Mouse (Mus musculus): ENCODE measurements around the gene Thumpd1.
"Not testable (repeated sequence)": the region's sequence is repeated elsewhere in the genome, so short reads cannot be mapped to it uniquely, and the experiment has no call there.

The Thumpd1 gene

GRCm38 (mm10) chr7:119720253-119720946 is at the start of gene Thumpd1:
TSS of gene Thumpd1 (minus strand) at chr7:119720798.
- DNase-seq: peak; percentile 96

DNA sequence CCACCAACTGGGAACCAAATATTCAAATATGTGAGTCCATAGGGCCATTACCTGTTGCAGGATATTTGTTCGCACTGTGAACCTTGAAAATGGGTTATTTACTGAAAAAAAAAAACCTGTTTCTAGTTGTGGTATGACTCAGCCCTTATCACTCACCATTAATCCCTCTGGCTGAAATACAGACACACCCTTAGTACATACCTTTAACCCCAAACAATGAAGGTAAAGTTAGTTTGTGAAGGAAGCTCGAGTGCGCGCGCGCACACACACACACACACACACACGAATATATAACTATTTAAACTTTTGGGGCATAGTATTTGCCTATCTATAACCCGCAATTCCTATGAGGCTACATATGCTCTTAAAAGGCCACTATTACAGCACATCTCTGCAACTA is 49.3 kb upstream of the Thumpd1 start:
- no peak for DNase-seq

- no peak for DNase-seq
Measured at GRCm38 (mm10) chr7:119766996-119767395, 46.4 kb upstream of the Thumpd1 start.

- DNase-seq: no peak
Measured at GRCm38 (mm10) chr7:119764377-119764776, 43.8 kb upstream of the Thumpd1 start.

GRCm38 (mm10) chr7:119762166-119762697 is 41.6 kb upstream of the Thumpd1 start:
- no peak for DNase-seq

- no peak for DNase-seq
Measured at GRCm38 (mm10) chr7:119760527-119760951, 39.9 kb upstream of the Thumpd1 start, which contains the start of gene Acsm3. TSS of gene Acsm3 (plus strand) at chr7:119760923.

DNA sequence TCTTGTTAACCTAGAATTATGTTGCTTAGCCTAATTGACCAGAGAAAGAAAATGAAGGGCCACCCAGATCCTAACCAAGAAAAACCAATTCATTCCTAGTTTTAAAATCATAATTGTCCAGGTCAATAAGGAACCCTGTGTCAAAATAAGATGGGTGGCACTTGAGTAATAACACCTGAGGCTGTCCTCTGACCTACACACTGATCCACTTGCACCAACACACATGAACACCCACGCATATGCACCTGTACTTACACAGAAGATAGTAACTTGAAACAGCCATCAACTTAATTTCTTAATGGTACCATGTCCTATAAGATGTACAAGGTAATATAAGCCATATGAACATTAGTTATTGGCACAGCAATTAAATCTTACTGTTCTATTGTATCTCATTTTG is 33.1 kb upstream of the Thumpd1 start:
- DNase-seq: no peak

DNA sequence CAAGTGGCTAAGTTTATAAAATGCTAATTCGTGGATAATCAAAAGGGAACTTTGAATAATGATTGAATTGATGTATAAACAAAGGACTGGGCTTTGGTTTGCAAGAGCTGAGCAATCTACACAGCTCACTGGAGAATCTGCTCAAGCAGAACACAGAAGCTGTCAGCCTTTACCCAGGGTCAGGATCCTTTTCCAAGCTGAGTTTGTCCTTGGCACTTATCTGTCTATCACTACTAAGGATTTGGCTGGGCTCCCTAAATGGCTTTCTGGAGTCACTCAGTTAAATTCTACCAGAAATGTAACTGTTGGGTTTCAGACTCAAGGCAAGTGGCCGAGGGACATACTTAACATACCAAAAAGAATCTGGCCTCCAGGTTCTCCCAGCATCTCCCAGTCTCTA is 29.3 kb upstream of the Thumpd1 start:
- no peak for DNase-seq

GRCm38 (mm10) chr7:119748761-119749160 is 28.2 kb upstream of the Thumpd1 start:
- no peak for DNase-seq

- DNase-seq: no peak
Measured at GRCm38 (mm10) chr7:119745869-119746268, 25.3 kb upstream of the Thumpd1 start.

DNA sequence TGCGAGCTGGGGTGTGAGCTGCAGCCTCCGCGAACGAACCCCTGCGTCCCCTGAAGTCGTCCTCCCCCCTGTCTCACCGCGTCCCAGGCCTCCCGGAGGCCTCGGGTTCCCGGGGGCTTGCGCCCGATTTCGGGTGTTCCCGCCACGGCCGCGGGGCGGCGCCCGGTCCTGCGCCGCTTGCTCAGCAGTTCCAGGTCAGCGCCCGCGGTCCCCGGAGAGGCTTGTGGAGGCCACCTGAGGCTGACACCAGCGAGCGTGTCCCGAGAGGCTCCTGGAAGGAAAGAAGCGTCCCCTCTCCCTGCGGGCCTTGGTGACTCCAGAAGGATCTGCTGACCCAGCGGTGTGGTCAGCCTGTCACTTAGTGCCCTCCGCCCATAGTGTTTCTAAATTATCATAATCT is 23.7 kb upstream of the Thumpd1 start:
- peak; percentile 2 for DNase-seq

DNA sequence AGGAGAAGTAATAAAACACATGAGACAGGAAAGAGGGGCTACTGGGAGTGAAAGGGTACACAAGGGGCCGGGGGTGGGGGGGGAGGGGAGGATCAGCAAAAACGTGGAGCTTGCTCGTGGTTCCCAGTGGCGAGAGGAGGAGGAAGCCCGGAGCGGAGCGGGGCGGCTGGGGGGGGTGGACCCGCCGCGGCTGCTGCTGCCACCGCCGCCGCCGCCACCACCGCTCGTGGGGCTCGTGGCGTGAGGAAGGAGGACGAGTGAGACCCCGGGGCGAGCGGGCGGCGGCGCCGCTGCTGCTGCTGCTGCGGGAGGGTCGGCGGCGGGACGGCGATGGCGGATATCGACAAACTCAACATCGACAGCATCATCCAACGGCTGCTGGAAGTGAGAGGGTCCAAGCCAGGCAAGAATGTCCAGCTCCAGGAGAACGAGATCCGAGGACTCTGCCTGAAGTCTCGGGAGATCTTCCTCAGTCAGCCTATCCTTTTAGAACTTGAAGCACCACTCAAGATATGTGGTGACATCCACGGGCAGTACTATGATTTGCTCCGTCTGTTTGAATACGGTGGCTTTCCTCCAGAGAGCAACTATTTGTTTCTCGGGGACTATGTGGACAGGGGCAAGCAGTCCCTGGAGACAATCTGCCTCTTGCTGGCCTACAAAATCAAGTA is 19.3 kb upstream of the Thumpd1 start:
- not testable (repeated sequence) for DNase-seq

DNA sequence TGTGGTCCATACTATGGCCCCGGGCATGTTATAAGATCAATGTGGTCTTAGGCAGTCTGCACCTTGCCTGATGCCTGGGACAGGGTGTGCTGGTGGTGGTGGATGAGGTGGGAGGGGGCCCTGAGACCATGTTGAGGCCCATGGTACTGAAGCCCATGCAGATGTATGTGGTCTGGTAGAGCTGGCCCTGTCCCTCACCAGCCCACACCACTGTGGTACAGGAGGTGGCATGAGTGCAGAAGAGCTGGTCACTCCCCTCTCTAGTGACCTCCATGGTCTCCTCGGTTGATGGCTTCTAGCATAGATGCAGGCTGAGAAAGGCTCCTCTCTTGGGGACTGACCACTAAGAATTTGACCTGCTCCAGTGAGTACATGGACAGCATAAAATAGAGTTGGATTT is 18.3 kb upstream of the Thumpd1 start:
- no peak for DNase-seq

GRCm38 (mm10) chr7:119731262-119731661 is 10.7 kb upstream of the Thumpd1 start:
- DNase-seq: not testable (repeated sequence)

GRCm38 (mm10) chr7:119727621-119728020 is 7.0 kb upstream of the Thumpd1 start:
- no peak for DNase-seq

GRCm38 (mm10) chr7:119720947-119721310 is 331 bp upstream of the Thumpd1 start:
- DNase-seq: peak; percentile 10

GRCm38 (mm10) chr7:119714111-119714510 is 6.5 kb downstream of the Thumpd1 start:
- DNase-seq: no peak

GRCm38 (mm10) chr7:119694926-119695325 is 25.7 kb downstream of the Thumpd1 start:
- no peak for DNase-seq

DNA sequence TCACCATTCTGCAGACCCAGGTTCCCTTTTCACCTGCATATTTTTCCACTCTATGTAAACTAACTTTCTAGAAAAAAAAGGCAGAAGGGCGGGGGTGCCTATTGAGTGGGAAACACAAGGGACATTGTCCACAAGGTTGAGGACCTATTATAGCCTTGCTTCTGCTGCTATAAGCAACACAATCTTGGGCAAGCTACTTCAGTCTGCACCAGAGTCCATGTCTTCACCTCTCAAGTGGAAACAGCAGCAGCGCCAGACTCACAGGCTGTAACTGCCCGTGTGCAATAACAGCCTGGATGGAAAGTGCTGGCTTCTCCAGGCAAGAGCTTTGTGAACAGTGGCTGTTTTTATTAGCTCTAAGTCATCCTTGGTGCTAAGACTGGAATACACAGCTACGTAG is 28.3 kb downstream of the Thumpd1 start:
- no peak for DNase-seq

- no peak for DNase-seq
Measured at GRCm38 (mm10) chr7:119689726-119690125, 30.9 kb downstream of the Thumpd1 start, which contains the start of gene Acsm4. TSS of gene Acsm4 (plus strand) at chr7:119690026.

DNA sequence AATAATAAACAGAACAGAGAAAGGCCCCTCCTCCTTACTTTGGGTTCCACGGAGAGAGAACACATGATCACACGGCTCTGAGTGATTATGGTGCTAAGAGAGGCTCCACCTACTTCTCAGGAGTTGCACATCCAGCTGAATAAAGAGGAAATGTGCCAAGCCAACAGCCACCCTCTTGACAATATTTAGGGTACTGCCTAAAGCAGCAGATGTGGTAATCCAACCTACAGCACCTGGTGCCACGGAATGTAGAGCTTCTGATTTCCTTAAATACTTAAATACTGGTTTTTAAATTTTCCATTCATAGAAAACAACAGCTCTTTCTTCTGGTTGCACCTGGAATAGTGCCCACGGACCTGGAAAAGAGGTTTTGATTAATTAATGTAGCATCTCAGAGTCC is 37.9 kb downstream of the Thumpd1 start:
- no peak for DNase-seq

GRCm38 (mm10) chr7:119680107-119680506 is 40.5 kb downstream of the Thumpd1 start:
- no peak for DNase-seq

DNA sequence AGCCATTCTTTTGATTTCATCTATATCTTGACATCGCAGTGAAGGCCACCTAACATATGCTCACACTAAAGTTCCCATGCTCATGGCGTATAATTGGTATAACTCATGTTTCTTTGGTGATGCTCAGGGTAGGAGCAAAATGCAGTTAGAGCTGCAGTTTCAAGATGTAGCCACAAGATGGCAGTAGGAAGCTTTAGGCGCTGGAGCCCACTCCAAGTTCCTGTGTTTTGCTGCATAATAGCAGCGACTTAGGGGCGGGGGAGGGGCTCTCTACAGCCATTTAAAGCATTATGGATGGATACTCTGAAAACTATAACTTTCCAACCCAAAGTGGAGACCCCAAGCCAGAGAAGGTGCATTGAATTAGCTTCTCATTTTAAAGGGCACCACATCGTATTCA is 47.1 kb downstream of the Thumpd1 start:
- DNase-seq: peak; percentile 34

GRCm38 (mm10) chr7:119670925-119671324 is 49.7 kb downstream of the Thumpd1 start:
- no peak for DNase-seq

Data from lung, postnatal 10 days (tissue).